Mouse (Mus musculus): Measurements from ENCODE around the gene Hhatl.

Hhatl gene

GRCm38 (mm10) chr9:121807546-121807945 lies 15.2 kb upstream of the Hhatl start:
- no peak for DNase-seq (ENCODE audit: low read depth, low spot score)

- DNase-seq (ENCODE audit: low read depth, low spot score) = no peak
Observed at GRCm38 (mm10) chr9:121802747-121803146, 10.4 kb upstream of the Hhatl start.

- no peak for DNase-seq (ENCODE audit: low read depth, low spot score)
Observed at GRCm38 (mm10) chr9:121798887-121799520, 6.7 kb upstream of the Hhatl start.

- DNase-seq (ENCODE audit: low read depth, low spot score) = no peak
Observed at GRCm38 (mm10) chr9:121797722-121798121, 5.4 kb upstream of the Hhatl start.

GRCm38 (mm10) chr9:121794972-121795539 lies 2.7 kb upstream of the Hhatl start:
- no peak for DNase-seq (ENCODE audit: low read depth, low spot score)

- DNase-seq (ENCODE audit: low read depth, low spot score) = peak; percentile 84
Observed at GRCm38 (mm10) chr9:121791206-121791605, 1.1 kb downstream of the Hhatl start.

GRCm38 (mm10) chr9:121786359-121786758 lies 5.9 kb downstream of the Hhatl start:
- no peak for DNase-seq (ENCODE audit: low read depth, low spot score)

GRCm38 (mm10) chr9:121785261-121785660 lies 7.0 kb downstream of the Hhatl start:
- DNase-seq (ENCODE audit: low read depth, low spot score) = no peak

- DNase-seq (ENCODE audit: low read depth, low spot score) = no peak
Observed at GRCm38 (mm10) chr9:121784801-121785200, 7.5 kb downstream of the Hhatl start.

- DNase-seq (ENCODE audit: low read depth, low spot score) = peak; percentile 59
Observed at GRCm38 (mm10) chr9:121778066-121778624, 14.2 kb downstream of the Hhatl start.

GRCm38 (mm10) chr9:121777484-121778065 lies 14.7 kb downstream of the Hhatl start, which contains the start of gene Klhl40:
TSS of gene Klhl40 (plus strand) at chr9:121777607.
- DNase-seq (ENCODE audit: low read depth, low spot score) = peak; percentile 12

- no peak for DNase-seq (ENCODE audit: low read depth, low spot score)
Observed at GRCm38 (mm10) chr9:121776511-121776910, 15.8 kb downstream of the Hhatl start.

GRCm38 (mm10) chr9:121775951-121776350 lies 16.4 kb downstream of the Hhatl start:
- DNase-seq (ENCODE audit: low read depth, low spot score) = no peak

- no peak for DNase-seq (ENCODE audit: low read depth, low spot score)
Observed at GRCm38 (mm10) chr9:121772412-121772811, 19.9 kb downstream of the Hhatl start.

GRCm38 (mm10) chr9:121765166-121765855 lies 27.0 kb downstream of the Hhatl start:
- DNase-seq (ENCODE audit: low read depth, low spot score) = no peak

- no peak for DNase-seq (ENCODE audit: low read depth, low spot score)
Observed at GRCm38 (mm10) chr9:121763716-121764115, 28.6 kb downstream of the Hhatl start.

GRCm38 (mm10) chr9:121762761-121763160 lies 29.5 kb downstream of the Hhatl start:
- DNase-seq (ENCODE audit: low read depth, low spot score) = no peak

- no peak for DNase-seq (ENCODE audit: low read depth, low spot score)
Observed at GRCm38 (mm10) chr9:121762248-121762647, 30.1 kb downstream of the Hhatl start.

- no peak for DNase-seq (ENCODE audit: low read depth, low spot score)
Observed at GRCm38 (mm10) chr9:121761787-121762186, 30.5 kb downstream of the Hhatl start.

- no peak for DNase-seq (ENCODE audit: low read depth, low spot score)
Observed at GRCm38 (mm10) chr9:121761091-121761665, 31.1 kb downstream of the Hhatl start.

GRCm38 (mm10) chr9:121760271-121761090 lies 31.8 kb downstream of the Hhatl start:
- peak; percentile 90 for DNase-seq (ENCODE audit: low read depth, low spot score)

Measured in mesoderm, embryonic 11.5 days (tissue).